Mouse (Mus musculus): ENCODE data around the gene Man1b1. TPM values are rescaled to one million over a fixed set of nuclear protein-coding genes. Genes with fewer than 3 reads are reported as not detected.
A peak's percentile ranks its signal among the peaks of the same experiment; 100 is the strongest.

The Man1b1 gene
- polyA plus RNA-seq, 1 experiment from 2014 or later, result 15.7 TPM

DNA sequence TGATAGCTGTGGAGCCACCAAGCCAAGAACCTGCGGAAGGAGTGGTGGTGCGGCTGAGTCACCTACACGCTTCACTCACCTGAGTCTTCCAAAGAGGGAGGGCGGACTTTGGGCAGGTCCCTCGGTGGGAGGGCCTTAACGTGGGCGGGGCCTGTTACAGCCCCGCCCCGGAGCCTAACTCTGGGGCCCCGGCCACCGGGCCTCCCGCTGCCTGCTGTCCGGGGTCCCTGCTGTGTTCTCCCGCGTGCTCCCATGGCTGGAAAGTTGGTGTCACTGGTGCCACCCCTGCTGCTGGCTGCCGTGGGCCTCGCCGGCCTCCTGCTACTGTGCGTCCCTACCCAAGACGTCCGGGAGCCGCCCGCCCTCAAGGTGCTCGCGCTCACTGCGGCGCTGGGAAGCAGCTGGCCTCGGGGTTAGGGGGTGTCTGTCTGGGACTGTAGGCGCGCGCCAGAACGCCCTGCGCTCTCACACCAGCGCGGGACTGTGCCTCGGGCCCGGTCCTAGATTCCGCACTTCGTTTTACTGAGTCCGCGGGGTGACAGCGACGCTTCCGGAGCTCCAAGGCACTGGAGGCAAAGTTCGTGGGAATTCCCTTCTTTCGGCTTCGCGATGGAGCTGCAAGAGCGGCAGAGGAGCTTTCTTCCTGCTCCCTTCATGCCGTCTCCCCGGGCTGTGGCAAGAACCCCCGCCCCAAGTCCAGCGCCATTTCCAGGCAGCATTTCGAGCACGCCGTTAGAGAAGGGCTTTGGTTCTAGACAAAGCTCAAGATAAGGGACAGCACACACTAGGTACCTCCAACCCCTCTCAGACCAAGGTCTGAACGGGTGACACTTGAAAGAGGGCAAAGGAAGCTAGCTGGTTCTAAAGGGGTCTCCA is 63.8 kb downstream of the Man1b1 start, which contains the start of gene Entpd2:
Gene Entpd2, plus strand, starts transcription at position 154 of the 876 bp plus-strand sequence.
- Histone ChIP-seq H3K27me3 (ENCODE audit: insufficient read depth, low read length) (peaks cover 57% of the 10 kb centered on the region), H3K4me3 (ENCODE audit: low read depth, low read length) (peak within 1 kb of the TSS; percentile 47), H3K4me1 (ENCODE audit: insufficient read depth) (peaks cover 16% of the 10 kb centered on the region), H3K9ac (replicated peaks) (peak within 1 kb of the TSS; percentile 54), H3K27ac (ENCODE audit: low read depth) (no peak within 1 kb of the TSS; the same call in 1 of the 2 replicates), H3K9me3 (ENCODE audit: low read length) (no peaks in the 10 kb centered on the region), H3K36me3 (replicated peaks; ENCODE audit: insufficient read depth, low read length) (no peaks in the 10 kb centered on the region), H3K4me2 (ENCODE audit: low read depth, low read length) (peak within 1 kb of the TSS; percentile 84)
- peak; percentile 85 for ATAC-seq
- WGBS (ENCODE audit: insufficient replicate concordance), result 3% methylated on average over 57 of the region's 57 CpGs
- peak; percentile 56 for DNase-seq
- TF ChIP-seq CTCF (IDR thresholded peaks at IDR 0.05; ENCODE audit: low read depth) (peak; percentile 20; the same call in 1 of the 2 replicates), EP300 (IDR thresholded peaks at IDR 0.05; ENCODE audit: low read depth) (no peak)

DNA sequence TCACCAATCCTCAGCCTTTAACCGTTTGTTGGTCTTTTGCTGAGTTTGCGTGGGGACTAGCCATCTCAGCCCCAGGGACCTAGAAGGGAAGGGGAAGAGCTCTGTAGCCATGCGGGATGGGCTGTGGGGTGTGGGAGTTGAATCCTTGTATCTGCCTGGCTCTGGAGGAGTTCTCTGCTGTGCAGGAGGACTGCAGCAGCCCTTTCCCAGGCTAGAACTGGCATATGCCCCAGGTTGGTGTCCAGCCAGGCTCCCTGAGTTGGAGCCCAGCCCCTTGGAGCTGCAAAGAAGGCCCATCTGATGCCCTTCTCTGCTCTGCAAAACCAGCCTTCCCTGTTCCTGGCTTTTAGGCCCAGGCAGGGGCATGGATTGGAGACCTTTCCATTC is 64.5 kb downstream of the Man1b1 start:
- ATAC-seq (no peak), DNase-seq (no peak)
- WGBS (ENCODE audit: insufficient replicate concordance), result 29% methylated on average over 3 of the region's 3 CpGs
- Histone ChIP-seq H3K4me3 (ENCODE audit: low read depth, low read length) (peak overlapping the region; percentile 47; the same call in 1 of the 2 replicates), H3K27me3 (ENCODE audit: insufficient read depth, low read length) (peaks cover 61% of the 10 kb centered on the region), H3K4me2 (ENCODE audit: low read depth, low read length) (peak overlapping the region; percentile 84), H3K36me3 (replicated peaks; ENCODE audit: insufficient read depth, low read length) (no peaks in the 10 kb centered on the region), H3K9me3 (ENCODE audit: low read length) (no peaks in the 10 kb centered on the region), H3K9ac (replicated peaks) (0 out of 2 replicates have a peak overlapping the region, but pooled peaks have one; percentile 54), H3K4me1 (ENCODE audit: insufficient read depth) (peaks cover 16% of the 10 kb centered on the region), H3K27ac (ENCODE audit: low read depth) (no peak overlapping the region)
- TF ChIP-seq EP300 (IDR thresholded peaks at IDR 0.05; ENCODE audit: low read depth) (no peak), CTCF (IDR thresholded peaks at IDR 0.05; ENCODE audit: low read depth) (no peak)

DNA sequence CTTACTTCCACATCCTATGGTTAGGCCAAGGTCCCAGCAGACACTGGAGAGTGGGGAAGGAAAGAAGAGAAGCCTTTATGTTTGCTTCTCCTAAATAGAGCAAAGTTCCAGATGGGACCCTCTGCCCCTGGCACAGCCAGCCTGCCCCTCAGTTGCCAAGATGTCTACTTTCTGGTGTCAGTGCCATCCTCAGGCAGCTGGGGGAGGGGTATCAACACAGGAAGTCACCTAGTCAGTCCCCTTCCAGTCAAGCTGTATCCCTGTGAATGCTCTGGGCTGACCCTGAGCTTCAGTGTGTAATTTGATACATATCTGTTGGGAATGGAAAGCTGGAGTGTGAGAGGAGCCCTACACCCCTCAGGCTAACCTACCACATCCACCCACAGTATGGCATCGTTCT is 64.9 kb downstream of the Man1b1 start:
- Histone ChIP-seq H3K4me2 (ENCODE audit: low read depth, low read length) (no peak overlapping the region), H3K9me3 (ENCODE audit: low read length) (no peaks in the 10 kb centered on the region), H3K9ac (replicated peaks) (no peak overlapping the region), H3K36me3 (replicated peaks; ENCODE audit: insufficient read depth, low read length) (no peaks in the 10 kb centered on the region), H3K27me3 (ENCODE audit: insufficient read depth, low read length) (peaks cover 65% of the 10 kb centered on the region), H3K4me1 (ENCODE audit: insufficient read depth) (peaks cover 16% of the 10 kb centered on the region), H3K4me3 (ENCODE audit: low read depth, low read length) (no peak overlapping the region), H3K27ac (ENCODE audit: low read depth) (no peak overlapping the region)
- ATAC-seq (no peak), DNase-seq (no peak)
- TF ChIP-seq EP300 (IDR thresholded peaks at IDR 0.05; ENCODE audit: low read depth) (no peak), CTCF (IDR thresholded peaks at IDR 0.05; ENCODE audit: low read depth) (no peak)
- 45% methylated on average over 1 of the region's 1 CpGs for WGBS (ENCODE audit: insufficient replicate concordance)

DNA sequence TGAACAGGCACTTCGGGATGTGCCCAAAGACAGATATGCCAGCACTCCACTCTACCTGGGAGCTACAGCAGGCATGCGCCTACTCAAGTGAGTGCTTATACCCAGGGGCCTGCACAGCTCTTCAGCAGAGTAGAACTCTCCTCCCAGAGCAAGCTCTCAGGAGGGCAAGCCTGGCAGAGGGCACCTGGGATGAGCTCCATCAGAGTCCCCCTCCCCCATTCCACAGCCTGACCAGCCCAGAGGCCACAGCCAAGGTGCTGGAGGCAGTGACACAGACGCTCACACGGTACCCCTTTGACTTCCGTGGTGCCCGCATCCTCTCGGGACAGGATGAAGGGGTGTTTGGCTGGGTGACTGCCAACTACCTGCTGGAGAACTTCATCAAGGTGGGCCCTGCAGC is 65.9 kb downstream of the Man1b1 start:
- Histone ChIP-seq H3K27me3 (ENCODE audit: insufficient read depth, low read length) (peaks cover 75% of the 10 kb centered on the region), H3K9ac (replicated peaks) (no peak overlapping the region), H3K9me3 (ENCODE audit: low read length) (no peaks in the 10 kb centered on the region), H3K4me1 (ENCODE audit: insufficient read depth) (peaks cover 20% of the 10 kb centered on the region), H3K4me3 (ENCODE audit: low read depth, low read length) (no peak overlapping the region), H3K4me2 (ENCODE audit: low read depth, low read length) (no peak overlapping the region), H3K36me3 (replicated peaks; ENCODE audit: insufficient read depth, low read length) (no peaks in the 10 kb centered on the region), H3K27ac (ENCODE audit: low read depth) (no peak overlapping the region)
- WGBS (ENCODE audit: insufficient replicate concordance), result 85% methylated on average over 7 of the region's 7 CpGs
- TF ChIP-seq EP300 (IDR thresholded peaks at IDR 0.05; ENCODE audit: low read depth), result no peak
- TF ChIP-seq CTCF (IDR thresholded peaks at IDR 0.05; ENCODE audit: low read depth), result no peak
- DNase-seq (no peak), ATAC-seq (no peak)

DNA sequence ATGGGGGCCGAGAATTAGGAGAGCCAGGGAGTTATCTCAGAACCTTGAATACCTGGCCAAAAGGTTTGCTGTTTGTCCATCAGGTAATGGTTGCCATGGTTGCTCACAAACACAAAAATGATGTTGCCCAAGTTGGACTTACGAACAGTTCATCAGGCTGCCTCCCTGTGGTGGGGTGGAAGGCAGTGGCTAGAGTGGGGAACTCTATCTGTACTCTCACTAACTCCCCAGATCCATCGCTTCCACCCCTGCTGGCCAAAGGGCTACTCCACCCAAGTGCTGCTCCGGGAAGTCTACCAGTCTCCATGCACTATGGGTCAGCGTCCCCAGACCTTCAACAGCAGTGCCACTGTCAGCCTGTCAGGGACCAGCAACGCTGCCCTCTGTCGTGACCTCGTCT is 66.9 kb downstream of the Man1b1 start, which contains the start of gene Npdc1:
Gene Npdc1, plus strand, starts transcription at position 301 of the 400 bp plus-strand sequence.
- Histone ChIP-seq H3K27ac (ENCODE audit: low read depth) (no peak within 1 kb of the TSS), H3K36me3 (replicated peaks; ENCODE audit: insufficient read depth, low read length) (no peaks in the 10 kb centered on the region), H3K9me3 (ENCODE audit: low read length) (no peaks in the 10 kb centered on the region), H3K4me2 (ENCODE audit: low read depth, low read length) (no peak within 1 kb of the TSS), H3K4me1 (ENCODE audit: insufficient read depth) (peaks cover 23% of the 10 kb centered on the region), H3K27me3 (ENCODE audit: insufficient read depth, low read length) (peaks cover 84% of the 10 kb centered on the region), H3K9ac (replicated peaks) (no peak within 1 kb of the TSS), H3K4me3 (ENCODE audit: low read depth, low read length) (no peak within 1 kb of the TSS)
- no peak for TF ChIP-seq CTCF (IDR thresholded peaks at IDR 0.05; ENCODE audit: low read depth)
- TF ChIP-seq EP300 (IDR thresholded peaks at IDR 0.05; ENCODE audit: low read depth), result no peak
- 53% methylated on average over 8 of the region's 8 CpGs for WGBS (ENCODE audit: insufficient replicate concordance)
- ATAC-seq (no peak), DNase-seq (no peak)

DNA sequence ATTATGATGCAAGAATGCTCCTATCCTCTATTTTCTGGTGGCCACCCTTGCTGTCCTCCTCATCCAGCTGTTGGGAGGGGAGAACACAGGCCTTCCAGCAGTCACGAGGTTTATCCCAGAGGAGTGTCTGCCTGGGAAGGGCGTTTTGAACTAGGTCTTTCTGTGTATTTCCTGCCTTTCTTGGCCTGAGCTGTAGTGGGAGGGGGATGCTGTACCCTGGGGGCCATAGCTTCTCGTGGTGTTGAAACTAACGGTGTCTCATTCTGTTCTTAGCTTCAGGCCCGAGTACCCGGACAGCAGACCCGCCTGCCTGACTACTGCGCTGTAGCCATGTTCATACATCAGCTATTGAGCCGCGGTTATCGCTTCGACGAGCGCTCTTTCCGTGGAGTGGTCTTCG is 68.2 kb downstream of the Man1b1 start:
- Histone ChIP-seq H3K4me2 (ENCODE audit: low read depth, low read length) (no peak overlapping the region), H3K9me3 (ENCODE audit: low read length) (no peaks in the 10 kb centered on the region), H3K9ac (replicated peaks) (no peak overlapping the region), H3K27ac (ENCODE audit: low read depth) (no peak overlapping the region), H3K4me3 (ENCODE audit: low read depth, low read length) (no peak overlapping the region), H3K27me3 (ENCODE audit: insufficient read depth, low read length) (peaks cover 80% of the 10 kb centered on the region), H3K36me3 (replicated peaks; ENCODE audit: insufficient read depth, low read length) (no peaks in the 10 kb centered on the region), H3K4me1 (ENCODE audit: insufficient read depth) (peaks cover 20% of the 10 kb centered on the region)
- TF ChIP-seq EP300 (IDR thresholded peaks at IDR 0.05; ENCODE audit: low read depth) (no peak), CTCF (IDR thresholded peaks at IDR 0.05; ENCODE audit: low read depth) (no peak)
- DNase-seq (no peak), ATAC-seq (no peak)
- WGBS (ENCODE audit: insufficient replicate concordance), result 19% methylated on average over 16 of the region's 16 CpGs

Data from liver, postnatal 0 days (tissue).